Mouse (Mus musculus) gastrocnemius, postnatal 25 days (tissue): ENCODE measurements at regions not wholly inside any gene's neighbourhood (a gene's known extent, or its start where the extent isn't known, plus 50 kb on each side); places are given as distances from the start of the nearest gene placed in this dataset.

Experiments used
- DNase-seq: peaks from one replicate; pipeline ENCODE4 v3.0.0; 2022

DNA sequence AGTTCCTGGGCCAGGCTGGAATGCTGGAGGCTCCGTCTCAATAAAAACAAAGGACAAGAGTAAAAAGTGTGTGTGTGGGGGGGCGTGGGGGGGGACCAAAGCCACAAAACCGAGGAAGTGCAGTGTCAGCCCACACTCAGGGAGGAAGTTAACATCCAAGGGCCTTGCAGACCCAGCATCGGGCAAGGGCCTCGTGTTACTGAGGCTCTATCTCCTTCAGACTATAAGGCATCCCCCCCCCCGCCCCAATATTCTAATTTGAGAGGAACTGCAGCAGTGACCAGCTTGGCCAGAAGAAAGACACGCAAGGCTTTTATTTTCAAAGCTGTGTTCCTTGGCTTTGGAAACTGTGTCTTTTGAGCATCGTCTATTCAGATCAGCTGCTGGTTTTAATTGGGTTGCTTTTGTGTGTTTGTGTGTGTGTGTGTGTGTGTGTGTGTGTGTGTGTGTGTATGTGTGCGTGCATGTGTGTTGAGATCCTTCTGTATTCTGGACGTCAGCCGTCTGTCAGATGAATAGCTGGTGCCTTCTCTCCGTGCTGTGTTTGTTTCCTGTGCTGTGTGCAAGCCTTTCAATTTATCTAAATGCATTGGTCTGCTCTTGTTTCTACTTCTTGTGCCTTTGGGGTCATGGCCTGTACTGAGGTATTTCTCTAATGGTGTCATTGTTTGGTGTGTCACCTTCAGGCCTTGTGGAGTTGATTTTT, 491.7 kb downstream of the Vrk1 start:
- no peak for DNase-seq

DNA sequence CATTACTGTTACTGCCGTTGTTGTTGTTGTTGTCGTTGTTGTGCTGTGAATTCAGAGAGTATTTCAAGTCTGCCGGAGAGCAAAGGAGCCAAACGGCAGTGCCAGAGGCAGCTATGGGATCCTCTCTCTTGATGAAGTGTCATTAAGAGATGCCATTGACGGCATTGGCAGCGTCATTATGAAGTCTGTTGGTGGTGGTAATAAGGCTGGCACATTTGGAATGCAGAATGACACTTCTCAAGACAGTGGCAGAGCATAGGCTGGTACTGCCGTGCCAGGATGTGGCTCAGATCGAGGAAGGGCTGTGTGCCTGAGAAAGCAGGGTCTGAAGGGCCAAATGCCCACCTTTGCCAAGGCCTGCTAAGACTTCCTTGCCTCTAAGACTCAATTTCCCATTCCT, 494.3 kb downstream of the Vrk1 start:
- no peak for DNase-seq

- DNase-seq, result no peak
These were observed 504.0 kb downstream of the Vrk1 start for GRCm38 (mm10) chr12:106514057-106514456.

DNA sequence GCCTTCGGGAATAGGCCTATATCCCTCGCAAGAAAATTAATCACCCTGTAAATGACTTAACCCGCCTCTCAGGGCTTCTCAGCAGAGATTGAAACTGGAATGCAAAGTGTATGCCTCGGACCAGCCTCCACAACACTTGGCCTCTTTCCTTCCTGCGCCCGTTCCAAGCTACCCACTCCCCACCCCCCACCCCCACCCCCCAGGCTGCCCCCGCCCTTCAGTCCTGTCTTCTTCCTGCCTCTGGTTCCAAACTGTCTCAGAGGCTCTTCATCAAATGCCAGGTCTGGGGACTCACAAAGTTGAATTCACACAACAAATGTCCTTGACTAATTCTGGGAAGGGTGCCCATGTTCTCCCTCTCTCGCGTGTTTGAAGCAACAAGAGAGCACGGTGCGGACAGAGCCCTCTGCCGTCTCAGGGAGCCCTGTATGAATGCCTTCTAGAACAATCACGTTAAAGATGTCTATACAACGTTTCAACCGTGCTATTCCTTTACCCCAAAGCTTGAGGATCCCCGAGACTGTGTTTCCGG, 505.3 kb downstream of the Vrk1 start:
- DNase-seq, result no peak

DNA sequence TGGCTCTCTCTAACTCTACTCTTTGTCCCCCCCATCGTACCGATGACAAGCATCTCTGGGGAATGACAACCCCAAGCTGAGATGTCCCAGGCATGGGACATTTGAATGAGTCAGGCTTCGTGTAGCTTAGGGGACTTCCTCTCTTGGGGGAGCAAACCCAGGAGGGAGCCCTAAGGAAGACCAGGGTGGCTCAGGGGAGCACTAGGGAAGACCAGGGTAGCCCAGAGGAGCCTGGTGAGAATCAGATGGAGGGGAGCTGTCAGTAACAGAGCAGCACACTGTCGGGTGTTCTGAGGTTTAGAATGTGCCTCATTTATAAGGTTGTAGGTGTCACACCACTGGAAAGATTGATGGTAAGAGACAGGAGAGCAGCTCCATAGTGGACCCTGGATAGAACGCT, 509.1 kb downstream of the Vrk1 start:
- no peak for DNase-seq

GRCm38 (mm10) chr12:106524411-106524810, 514.4 kb downstream of the Vrk1 start:
- DNase-seq, result no peak

- DNase-seq, result no peak
These were observed 517.1 kb downstream of the Vrk1 start for GRCm38 (mm10) chr12:106527116-106527515.

GRCm38 (mm10) chr12:106527699-106528434, 517.8 kb downstream of the Vrk1 start:
- DNase-seq, result no peak

GRCm38 (mm10) chr12:106528521-106528920, 518.5 kb downstream of the Vrk1 start:
- no peak for DNase-seq

- DNase-seq, result no peak
These were observed 519.1 kb downstream of the Vrk1 start for GRCm38 (mm10) chr12:106529175-106529574.

GRCm38 (mm10) chr12:106535086-106535485, 525.1 kb downstream of the Vrk1 start:
- no peak for DNase-seq

DNA sequence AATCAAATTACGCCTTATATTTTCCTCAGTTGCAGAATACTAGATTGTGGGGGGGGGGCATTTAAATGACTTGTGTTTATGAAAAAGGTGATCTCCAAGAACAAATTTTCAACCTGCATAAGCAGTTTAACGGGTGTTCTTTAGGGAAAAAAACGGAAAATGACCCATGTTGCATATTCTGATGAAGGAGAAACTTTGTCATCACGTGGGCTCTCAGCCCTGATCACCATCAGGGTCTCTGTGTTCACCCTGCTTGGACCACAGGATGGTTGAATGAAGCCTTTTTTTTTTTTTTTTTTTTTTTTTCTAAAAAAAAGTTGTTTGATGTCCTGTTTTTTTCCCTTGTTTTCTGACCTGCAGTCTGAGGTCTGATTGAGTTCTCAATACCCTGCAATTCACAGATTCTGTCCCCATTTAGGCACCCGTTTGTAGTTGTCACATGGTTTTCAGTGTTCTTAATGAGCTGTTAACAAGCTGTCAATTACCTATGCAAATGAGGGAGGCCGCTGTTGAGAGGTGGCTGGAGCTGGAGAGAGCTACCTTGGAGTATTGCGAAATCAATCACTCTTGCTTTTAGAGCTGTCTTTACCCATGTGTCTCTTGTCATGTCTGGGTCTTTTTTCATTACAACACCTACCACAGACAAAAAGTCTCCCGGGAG, 525.7 kb downstream of the Vrk1 start:
- no peak for DNase-seq

- DNase-seq, result no peak
These were observed 526.2 kb downstream of the Vrk1 start for GRCm38 (mm10) chr12:106536289-106536636.

- DNase-seq, result no peak
These were observed 530.0 kb downstream of the Vrk1 start for GRCm38 (mm10) chr12:106540003-106540402.

DNA sequence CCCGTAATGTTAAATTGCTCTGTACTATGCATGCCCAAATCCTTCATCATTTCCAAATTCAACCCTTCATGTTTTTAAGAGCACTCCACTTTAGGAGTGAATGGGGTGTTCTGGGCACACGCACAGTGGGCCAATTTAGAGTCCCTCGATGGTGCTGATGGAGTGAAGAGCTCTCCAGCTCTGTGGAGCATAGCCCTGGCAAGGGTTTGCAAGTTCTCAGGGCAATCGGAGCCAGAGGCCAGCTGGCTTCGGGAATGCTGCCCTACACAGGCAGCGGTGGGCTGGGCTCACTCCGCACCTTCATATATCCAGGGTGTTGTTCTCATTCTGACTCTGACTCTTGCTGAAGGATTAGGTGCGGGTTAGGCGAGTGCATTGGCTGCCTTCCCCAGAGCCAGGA, 549.5 kb downstream of the Vrk1 start:
- no peak for DNase-seq

DNA sequence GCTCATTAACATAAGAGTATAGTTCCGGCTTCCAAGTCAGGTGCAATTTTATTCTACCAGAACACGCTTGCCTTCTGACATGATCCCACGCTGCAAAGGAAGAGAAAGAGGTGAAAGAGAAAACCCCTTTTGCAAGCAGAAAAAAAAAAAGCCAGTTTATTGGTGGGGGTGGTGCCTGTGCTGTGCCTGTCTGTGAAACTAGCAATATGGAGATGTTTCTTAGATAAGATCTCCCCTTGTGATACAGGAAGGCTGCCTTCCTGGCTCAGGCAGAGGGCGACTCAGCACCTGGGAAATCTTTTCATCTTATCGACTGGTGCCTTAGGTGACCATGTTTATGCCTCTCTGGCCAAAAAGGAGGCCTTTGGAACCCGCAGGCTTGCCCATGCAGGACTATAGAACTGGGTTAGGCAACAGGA, 555.2 kb downstream of the Vrk1 start:
- DNase-seq, result no peak

DNA sequence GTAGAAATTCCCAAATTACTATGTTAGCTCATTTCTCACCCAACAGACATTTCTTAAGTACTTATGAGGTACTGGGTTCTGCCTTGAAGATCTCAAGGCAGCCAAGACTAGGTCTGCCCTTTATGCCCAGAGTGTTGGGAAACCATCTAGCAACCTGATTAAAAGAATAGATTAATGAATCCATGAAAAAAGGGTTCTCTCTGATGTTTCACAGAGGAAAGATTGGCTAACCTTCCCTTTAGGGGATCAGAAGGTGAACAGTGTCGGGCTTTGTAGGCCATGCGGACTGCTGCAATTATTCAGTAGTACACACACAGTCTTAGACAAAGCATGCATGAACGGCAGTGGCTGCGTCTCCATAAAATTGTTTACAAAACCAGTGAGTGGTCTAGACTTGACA, 556.3 kb downstream of the Vrk1 start:
- no peak for DNase-seq

GRCm38 (mm10) chr12:106567116-106567515, 557.1 kb downstream of the Vrk1 start:
- no peak for DNase-seq

DNA sequence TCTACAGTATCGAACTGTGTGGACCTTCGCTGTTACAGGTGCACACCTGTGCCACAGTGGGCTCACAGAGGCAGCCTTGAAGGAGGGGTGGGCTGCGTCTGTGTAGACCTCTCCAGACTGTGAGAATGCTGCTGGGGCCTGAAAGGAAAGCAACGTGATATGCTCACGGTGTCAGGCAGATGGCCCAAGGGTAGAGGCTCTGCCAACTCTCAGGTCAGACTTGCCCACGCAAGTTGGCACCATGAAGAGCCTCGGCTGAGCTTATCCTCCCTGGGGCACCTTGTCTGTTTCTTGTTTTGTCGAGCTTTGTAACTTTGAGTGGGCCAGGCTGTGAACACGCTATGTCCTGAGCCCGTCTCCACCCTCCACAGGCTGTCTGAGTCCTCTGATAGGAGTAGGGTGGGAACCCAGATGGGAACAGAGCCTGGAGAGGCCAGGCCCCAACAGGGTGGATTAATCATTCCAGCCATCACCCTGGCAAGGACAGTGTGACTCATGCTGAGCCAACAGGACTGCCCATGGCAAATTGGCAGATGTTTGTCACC, 558.6 kb downstream of the Vrk1 start:
- no peak for DNase-seq

DNA sequence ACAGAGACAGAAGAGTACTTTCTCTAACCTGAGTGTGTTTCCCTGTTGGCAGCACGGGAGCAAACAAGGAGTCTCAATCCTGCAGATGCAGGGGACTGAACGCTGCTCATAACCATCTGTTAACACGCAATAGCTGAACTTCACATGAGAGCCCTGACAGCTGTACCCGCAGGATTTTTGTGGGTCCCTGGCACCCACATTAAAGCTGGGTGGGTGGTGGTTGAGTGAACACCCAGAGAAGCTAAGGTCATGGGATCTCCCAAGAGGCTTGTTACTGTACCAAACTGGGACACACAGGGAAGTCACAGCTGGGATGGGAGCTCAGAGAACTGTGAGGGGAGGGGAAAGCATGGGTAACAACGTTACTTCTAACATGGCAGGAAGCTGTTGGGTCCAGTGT, 562.9 kb downstream of the Vrk1 start:
- DNase-seq, result no peak

DNA sequence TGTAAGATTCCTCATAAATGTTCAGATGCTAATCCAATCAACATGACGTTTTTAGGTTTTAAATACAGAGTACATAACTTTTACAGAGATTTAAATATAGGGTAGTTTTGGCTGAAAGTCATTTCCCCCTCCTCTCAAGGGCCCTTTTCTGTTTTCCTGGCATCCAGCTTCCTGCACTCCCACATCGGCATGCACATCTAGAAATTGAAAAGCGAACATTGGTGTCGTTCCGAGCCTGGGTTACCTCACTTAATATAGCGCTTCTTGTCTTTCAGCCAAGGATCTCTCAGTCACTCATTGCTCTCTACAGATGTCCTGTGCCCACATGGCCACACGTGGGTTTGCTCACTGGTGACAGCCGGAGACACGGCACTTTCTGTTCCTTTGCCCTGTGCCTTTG, 572.7 kb downstream of the Vrk1 start:
- no peak for DNase-seq

GRCm38 (mm10) chr12:106585626-106586025, 575.6 kb downstream of the Vrk1 start:
- DNase-seq, result no peak

- no peak for DNase-seq
These were observed 582.7 kb downstream of the Vrk1 start for GRCm38 (mm10) chr12:106592686-106593085.
